Mouse (Mus musculus): ENCODE data around the gene Ahctf1. TPM values are rescaled to one million over a fixed set of nuclear protein-coding genes. Genes with fewer than 3 reads are reported as not detected.

Gene Ahctf1
- polyA plus RNA-seq, 1 experiment from 2014 or later, result 36.6 TPM

- no peaks in the 10 kb centered on the region for H3K4me1 ChIP-seq (ENCODE audit: insufficient read depth)
- WGBS, result 77% methylated on average over 2 of the region's 2 CpGs
- H3K27ac ChIP-seq (ENCODE audit: low read depth), result no peak overlapping the region
- no peak overlapping the region for H3K9ac ChIP-seq
- no peaks in the 10 kb centered on the region for H3K27me3 ChIP-seq (ENCODE audit: insufficient read depth, low read length)
- ATAC-seq (ENCODE audit: insufficient read depth) (no peak), DNase-seq (no peak)
- no peaks in the 10 kb centered on the region for H3K36me3 ChIP-seq (ENCODE audit: insufficient read depth)
- no peak for TF ChIP-seq CTCF (IDR thresholded peaks at IDR 0.05; ENCODE audit: low read depth)
- no peak overlapping the region for H3K4me2 ChIP-seq
- H3K9me3 ChIP-seq (ENCODE audit: low read depth, low read length), result no peaks in the 10 kb centered on the region
- no peak overlapping the region for H3K4me3 ChIP-seq (ENCODE audit: low read depth, low read length)
Measured at GRCm38 (mm10) chr1:179814616-179815015, 11.1 kb upstream of the Ahctf1 start.

GRCm38 (mm10) chr1:179813385-179813784 lies 9.9 kb upstream of the Ahctf1 start:
- H3K27me3 ChIP-seq (ENCODE audit: insufficient read depth, low read length), result no peaks in the 10 kb centered on the region
- no peak for ATAC-seq (ENCODE audit: insufficient read depth)
- DNase-seq, result no peak

GRCm38 (mm10) chr1:179808300-179808699 lies 4.8 kb upstream of the Ahctf1 start:
- H3K36me3 ChIP-seq (ENCODE audit: insufficient read depth), result no peaks in the 10 kb centered on the region
- no peak for TF ChIP-seq CTCF (IDR thresholded peaks at IDR 0.05; ENCODE audit: low read depth)
- no peak for DNase-seq
- no peak overlapping the region for H3K9ac ChIP-seq
- H3K9me3 ChIP-seq (ENCODE audit: low read depth, low read length), result no peaks in the 10 kb centered on the region
- no peak overlapping the region for H3K4me3 ChIP-seq (ENCODE audit: low read depth, low read length)
- 37% methylated on average over 3 of the region's 3 CpGs for WGBS
- no peaks in the 10 kb centered on the region for H3K4me1 ChIP-seq (ENCODE audit: insufficient read depth)
- no peaks in the 10 kb centered on the region for H3K27me3 ChIP-seq (ENCODE audit: insufficient read depth, low read length)
- H3K4me2 ChIP-seq, result no peak overlapping the region
- no peak for ATAC-seq (ENCODE audit: insufficient read depth)
- no peak overlapping the region for H3K27ac ChIP-seq (ENCODE audit: low read depth)

More at GRCm38 (mm10) chr1:179813385-179813784, 9.9 kb upstream of the Ahctf1 start:
- Histone ChIP-seq H3K36me3 (ENCODE audit: insufficient read depth) (no peaks in the 10 kb centered on the region), H3K27ac (ENCODE audit: low read depth) (no peak overlapping the region), H3K4me3 (ENCODE audit: low read depth, low read length) (no peak overlapping the region), H3K9me3 (ENCODE audit: low read depth, low read length) (no peaks in the 10 kb centered on the region), H3K4me1 (ENCODE audit: insufficient read depth) (no peaks in the 10 kb centered on the region), H3K4me2 (no peak overlapping the region), H3K9ac (no peak overlapping the region)
- 38% methylated on average over 2 of the region's 2 CpGs for WGBS
- TF ChIP-seq CTCF (IDR thresholded peaks at IDR 0.05; ENCODE audit: low read depth), result no peak

GRCm38 (mm10) chr1:179807468-179807867 lies 4.0 kb upstream of the Ahctf1 start:
- WGBS, result 53% methylated on average over 4 of the region's 4 CpGs
- no peaks in the 10 kb centered on the region for H3K4me1 ChIP-seq (ENCODE audit: insufficient read depth)
- no peak for ATAC-seq (ENCODE audit: insufficient read depth)
- no peak for DNase-seq
- H3K36me3 ChIP-seq (ENCODE audit: insufficient read depth), result no peaks in the 10 kb centered on the region
- TF ChIP-seq CTCF (IDR thresholded peaks at IDR 0.05; ENCODE audit: low read depth), result no peak
- no peak overlapping the region for H3K4me3 ChIP-seq (ENCODE audit: low read depth, low read length)
- H3K27ac ChIP-seq (ENCODE audit: low read depth), result no peak overlapping the region
- H3K27me3 ChIP-seq (ENCODE audit: insufficient read depth, low read length), result no peaks in the 10 kb centered on the region
- no peaks in the 10 kb centered on the region for H3K9me3 ChIP-seq (ENCODE audit: low read depth, low read length)
- no peak overlapping the region for H3K4me2 ChIP-seq
- H3K9ac ChIP-seq, result no peak overlapping the region

- Histone ChIP-seq H3K9me3 (ENCODE audit: low read depth, low read length) (no peaks in the 10 kb centered on the region), H3K4me2 (no peak overlapping the region), H3K4me1 (ENCODE audit: insufficient read depth) (peaks cover 7% of the 10 kb centered on the region; the same call in 1 of the 2 replicates), H3K27me3 (ENCODE audit: insufficient read depth, low read length) (no peaks in the 10 kb centered on the region), H3K4me3 (ENCODE audit: low read depth, low read length) (no peak overlapping the region), H3K27ac (ENCODE audit: low read depth) (no peak overlapping the region), H3K9ac (no peak overlapping the region), H3K36me3 (ENCODE audit: insufficient read depth) (no peaks in the 10 kb centered on the region)
- ATAC-seq (ENCODE audit: insufficient read depth) (no peak), DNase-seq (no peak)
- TF ChIP-seq CTCF (IDR thresholded peaks at IDR 0.05; ENCODE audit: low read depth), result no peak
- WGBS, result 80% methylated on average over 5 of the region's 5 CpGs
Measured at GRCm38 (mm10) chr1:179805751-179806150, 2.3 kb upstream of the Ahctf1 start.

- peaks cover 7% of the 10 kb centered on the region; the same call in 1 of the 2 replicates for H3K4me1 ChIP-seq (ENCODE audit: insufficient read depth)
- H3K27ac ChIP-seq (ENCODE audit: low read depth), result peak overlapping the region; percentile 99
- 33% methylated on average over 11 of the region's 11 CpGs for WGBS
- no peak for TF ChIP-seq CTCF (IDR thresholded peaks at IDR 0.05; ENCODE audit: low read depth)
- no peaks in the 10 kb centered on the region for H3K27me3 ChIP-seq (ENCODE audit: insufficient read depth, low read length)
- H3K36me3 ChIP-seq (ENCODE audit: insufficient read depth), result 0 out of 2 replicates have a peak, but pooled peaks cover 3% of the 10 kb centered on the region
- ATAC-seq (ENCODE audit: insufficient read depth) (no peak; the same call in 1 of the 2 replicates), DNase-seq (peak; percentile 60)
- H3K9me3 ChIP-seq (ENCODE audit: low read depth, low read length), result no peaks in the 10 kb centered on the region
- H3K9ac ChIP-seq, result peak overlapping the region; percentile 96
- peak overlapping the region; percentile 92 for H3K4me3 ChIP-seq (ENCODE audit: low read depth, low read length)
- H3K4me2 ChIP-seq, result peak overlapping the region; percentile 82
Measured at GRCm38 (mm10) chr1:179804140-179804881, 831 bp upstream of the Ahctf1 start.

- H3K4me1 ChIP-seq (ENCODE audit: insufficient read depth), result peaks cover 7% of the 10 kb centered on the region; the same call in 1 of the 2 replicates
- peak within 1 kb of the TSS; percentile 92 for H3K4me3 ChIP-seq (ENCODE audit: low read depth, low read length)
- DNase-seq (peak; percentile 73), ATAC-seq (ENCODE audit: insufficient read depth) (peak; percentile 35; the same call in 1 of the 2 replicates)
- H3K36me3 ChIP-seq (ENCODE audit: insufficient read depth), result peaks cover 15% of the 10 kb centered on the region
- H3K9me3 ChIP-seq (ENCODE audit: low read depth, low read length), result no peaks in the 10 kb centered on the region
- peak within 1 kb of the TSS; percentile 99 for H3K27ac ChIP-seq (ENCODE audit: low read depth)
- peak within 1 kb of the TSS; percentile 96 for H3K9ac ChIP-seq
- H3K4me2 ChIP-seq, result peak within 1 kb of the TSS; percentile 82
- under 1% methylated on average over 69 of the region's 94 CpGs for WGBS
- TF ChIP-seq CTCF (IDR thresholded peaks at IDR 0.05; ENCODE audit: low read depth), result no peak
- H3K27me3 ChIP-seq (ENCODE audit: insufficient read depth, low read length), result no peaks in the 10 kb centered on the region
Measured at GRCm38 (mm10) chr1:179802610-179803512, 619 bp downstream of the Ahctf1 start, which contains the start of gene Gm10518. Gene Gm10518 (plus strand): TSS chr1:179803376.

All from lung, embryonic 14.5 days (tissue).